Mouse (Mus musculus): ENCODE data around the gene Osbpl8.

The Osbpl8 gene

GRCm38 (mm10) chr10:111234450-111235288, 70.1 kb downstream of the Osbpl8 start:
- DNase-seq (ENCODE audit: low read depth), result no peak

GRCm38 (mm10) chr10:111235289-111235570, 70.7 kb downstream of the Osbpl8 start:
- no peak for DNase-seq (ENCODE audit: low read depth)

- DNase-seq (ENCODE audit: low read depth), result no peak
Observed at GRCm38 (mm10) chr10:111237434-111237833, 72.9 kb downstream of the Osbpl8 start.

- no peak for DNase-seq (ENCODE audit: low read depth)
Observed at GRCm38 (mm10) chr10:111242677-111243076, 78.1 kb downstream of the Osbpl8 start.

- DNase-seq (ENCODE audit: low read depth), result no peak
Observed at GRCm38 (mm10) chr10:111247609-111248008, 83.1 kb downstream of the Osbpl8 start.

- no peak for DNase-seq (ENCODE audit: low read depth)
Observed at GRCm38 (mm10) chr10:111248177-111248576, 83.6 kb downstream of the Osbpl8 start.

- DNase-seq (ENCODE audit: low read depth), result no peak
Observed at GRCm38 (mm10) chr10:111250192-111250591, 85.6 kb downstream of the Osbpl8 start.

GRCm38 (mm10) chr10:111251666-111252065, 87.1 kb downstream of the Osbpl8 start:
- no peak for DNase-seq (ENCODE audit: low read depth)

- DNase-seq (ENCODE audit: low read depth), result no peak
Observed at GRCm38 (mm10) chr10:111255228-111255627, 90.7 kb downstream of the Osbpl8 start.

GRCm38 (mm10) chr10:111256156-111256555, 91.6 kb downstream of the Osbpl8 start:
- DNase-seq (ENCODE audit: low read depth), result peak; percentile 52

- peak; percentile 45 for DNase-seq (ENCODE audit: low read depth)
Observed at GRCm38 (mm10) chr10:111257358-111257757, 92.8 kb downstream of the Osbpl8 start.

- no peak for DNase-seq (ENCODE audit: low read depth)
Observed at GRCm38 (mm10) chr10:111258256-111258655, 93.7 kb downstream of the Osbpl8 start.

GRCm38 (mm10) chr10:111271687-111272086, 107.1 kb downstream of the Osbpl8 start:
- no peak for DNase-seq (ENCODE audit: low read depth)

GRCm38 (mm10) chr10:111272905-111273304, 108.4 kb downstream of the Osbpl8 start:
- no peak for DNase-seq (ENCODE audit: low read depth)

GRCm38 (mm10) chr10:111273463-111274088, 109.0 kb downstream of the Osbpl8 start:
- DNase-seq (ENCODE audit: low read depth), result peak; percentile 31

GRCm38 (mm10) chr10:111275822-111276221, 111.3 kb downstream of the Osbpl8 start:
- DNase-seq (ENCODE audit: low read depth), result no peak

GRCm38 (mm10) chr10:111297631-111298030, 133.1 kb downstream of the Osbpl8 start:
- DNase-seq (ENCODE audit: low read depth), result peak; percentile 57

GRCm38 (mm10) chr10:111298140-111299098, 133.9 kb downstream of the Osbpl8 start, which contains the start of gene Bbs10:
Gene Bbs10, plus strand, starts transcription at chr10:111298679.
- DNase-seq (ENCODE audit: low read depth), result peak; percentile 96

GRCm38 (mm10) chr10:111299591-111299990, 135.0 kb downstream of the Osbpl8 start:
- peak; percentile 53 for DNase-seq (ENCODE audit: low read depth)

GRCm38 (mm10) chr10:111301041-111301440, 136.5 kb downstream of the Osbpl8 start:
- no peak for DNase-seq (ENCODE audit: low read depth)

GRCm38 (mm10) chr10:111302486-111302885, 137.9 kb downstream of the Osbpl8 start:
- no peak for DNase-seq (ENCODE audit: low read depth)

GRCm38 (mm10) chr10:111308850-111309501, 144.4 kb downstream of the Osbpl8 start:
- no peak for DNase-seq (ENCODE audit: low read depth)

Data from 416B (cell line).